Mouse (Mus musculus) gonadal fat pad, adult 2 months (tissue): Measurements from ENCODE around the gene Mrps16. TPM values are rescaled to one million over a fixed set of nuclear protein-coding genes. Genes with fewer than 3 reads are reported as not detected.

Experiments used
- DNase-seq: peaks from one replicate; pipeline ENCODE4 v3.0.0-alpha.2; 2012; ENCODE audit warnings: low read depth
- polyA plus RNA-seq: library from polyadenylated mRNA; depleted of rRNA; stranded (reverse); fragments of >200 nt; gene quantifications from 2 replicates; pipeline ENCODE4 v1.2.3, GENCODE M21; 2012; rRNA removed

The Mrps16 gene
- 42.5 and 48.5 TPM in 2 replicates for polyA plus RNA-seq

GRCm38 (mm10) chr14:20393205-20393913 is at the start of gene Mrps16:
Gene Mrps16 (minus strand): TSS chr14:20393634.
- peak; percentile 44 for DNase-seq

DNA sequence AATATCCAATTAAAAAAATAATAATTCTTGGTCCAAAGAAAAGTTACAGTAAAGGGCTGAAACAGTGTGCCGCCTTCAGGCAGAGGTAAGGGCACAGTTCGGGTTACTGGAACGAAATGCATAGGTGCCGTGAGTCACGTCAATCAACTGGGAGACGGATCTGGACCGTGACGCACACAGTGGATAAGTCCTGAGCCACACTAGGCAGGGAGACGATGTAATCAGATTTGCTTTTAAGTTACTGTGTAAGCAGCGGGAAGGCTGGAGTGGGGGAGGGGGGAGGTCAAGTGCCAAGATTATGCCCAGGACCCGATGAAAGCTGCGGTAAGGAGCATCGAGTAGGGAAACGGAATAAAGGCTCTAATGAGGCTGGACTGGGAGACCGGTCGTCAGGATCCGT is 48.8 kb upstream of the Mrps16 start:
- no peak for DNase-seq

GRCm38 (mm10) chr14:20436976-20437375 is 43.5 kb upstream of the Mrps16 start:
- DNase-seq: no peak

- DNase-seq: no peak
Observed at GRCm38 (mm10) chr14:20432420-20432819, 39.0 kb upstream of the Mrps16 start.

DNA sequence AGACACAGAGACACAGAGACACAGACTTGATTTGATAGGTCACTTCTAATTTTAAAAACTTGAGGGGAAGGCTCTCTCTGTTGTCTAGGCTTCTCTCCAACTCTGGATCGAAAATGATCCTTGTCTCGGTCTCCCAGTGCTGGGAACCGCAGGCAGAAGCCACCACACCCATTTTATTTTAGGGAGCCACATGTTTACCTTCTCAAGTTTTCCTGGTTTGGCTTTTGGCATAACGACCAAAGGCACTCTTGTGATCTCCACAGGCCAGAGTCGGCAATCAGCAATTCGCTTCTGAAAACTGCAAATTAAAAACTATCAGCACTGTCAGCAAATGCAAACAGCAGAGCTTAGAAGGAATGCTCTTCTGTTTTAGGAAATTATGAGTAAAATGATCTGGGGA is 38.3 kb upstream of the Mrps16 start:
- no peak for DNase-seq

- DNase-seq: no peak
Observed at GRCm38 (mm10) chr14:20429833-20430232, 36.4 kb upstream of the Mrps16 start.

DNA sequence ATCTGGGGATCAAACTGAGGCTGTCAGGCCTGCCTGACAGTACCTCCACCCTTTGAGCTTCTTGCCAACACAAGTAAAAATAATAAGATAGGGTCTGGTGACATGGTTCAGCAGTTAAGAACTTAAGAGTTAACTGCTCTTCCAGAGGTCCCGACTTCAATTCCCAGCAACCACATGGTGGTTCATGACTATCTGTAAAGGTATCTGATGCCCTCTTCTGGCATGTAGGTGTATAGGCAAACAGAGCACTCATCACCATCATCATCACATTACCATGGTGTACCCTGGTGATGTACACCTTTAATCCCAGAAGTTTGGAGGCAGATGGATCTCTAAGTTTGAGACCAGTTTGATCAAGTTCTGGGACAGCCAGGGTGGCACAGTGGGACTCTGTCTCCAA is 35.2 kb upstream of the Mrps16 start:
- no peak for DNase-seq

- no peak for DNase-seq
Observed at GRCm38 (mm10) chr14:20423046-20423445, 29.6 kb upstream of the Mrps16 start.

GRCm38 (mm10) chr14:20422257-20422656 is 28.8 kb upstream of the Mrps16 start:
- no peak for DNase-seq

DNA sequence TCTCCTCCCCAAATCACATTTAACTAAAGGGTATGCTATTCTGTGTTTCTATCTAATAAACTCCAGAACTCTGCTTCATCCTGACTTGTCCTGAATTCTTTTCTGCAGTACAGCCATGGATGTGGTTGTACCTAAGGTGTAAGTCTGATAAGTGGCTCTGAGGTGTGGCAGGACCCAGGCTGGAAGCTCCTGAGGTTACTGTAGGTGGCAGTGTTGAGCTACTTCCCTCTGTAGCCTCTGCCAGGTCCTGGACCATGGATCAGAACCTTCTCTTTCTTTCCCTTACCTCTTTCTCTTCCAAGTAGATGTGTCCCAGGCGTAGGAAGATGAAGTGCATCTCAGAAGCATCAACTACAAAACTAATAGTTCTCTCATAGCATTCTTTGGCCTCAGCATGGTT is 6.6 kb upstream of the Mrps16 start:
- DNase-seq: no peak

- DNase-seq: no peak
Observed at GRCm38 (mm10) chr14:20398864-20399263, 5.4 kb upstream of the Mrps16 start.

GRCm38 (mm10) chr14:20397220-20397619 is 3.8 kb upstream of the Mrps16 start:
- no peak for DNase-seq

DNA sequence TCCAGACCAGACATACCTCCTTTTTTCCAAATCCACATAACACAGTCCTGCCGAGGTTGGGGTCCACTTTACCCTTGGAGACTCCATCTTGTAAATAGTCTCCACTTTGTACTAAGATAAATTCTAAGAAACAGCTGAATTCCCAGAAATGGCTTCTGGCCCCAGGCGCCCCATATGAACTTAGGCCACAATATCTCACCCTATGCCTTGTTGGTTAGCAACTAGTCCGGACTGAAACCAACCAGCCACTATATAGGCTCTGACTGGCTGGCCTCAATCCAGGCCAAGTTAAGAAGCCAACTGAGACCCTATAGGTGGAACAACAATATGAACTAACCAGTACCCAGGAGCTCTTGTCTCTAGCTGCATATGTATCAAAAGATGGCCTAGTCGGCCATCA is 1.1 kb downstream of the Mrps16 start:
- no peak for DNase-seq

- DNase-seq: no peak
Observed at GRCm38 (mm10) chr14:20389446-20390079, 3.9 kb downstream of the Mrps16 start.

- no peak for DNase-seq
Observed at GRCm38 (mm10) chr14:20388441-20389129, 4.8 kb downstream of the Mrps16 start, which contains the start of gene Dnajc9. Gene Dnajc9 (minus strand): TSS chr14:20388910.

GRCm38 (mm10) chr14:20379753-20380430 is 13.5 kb downstream of the Mrps16 start:
- DNase-seq: no peak

DNA sequence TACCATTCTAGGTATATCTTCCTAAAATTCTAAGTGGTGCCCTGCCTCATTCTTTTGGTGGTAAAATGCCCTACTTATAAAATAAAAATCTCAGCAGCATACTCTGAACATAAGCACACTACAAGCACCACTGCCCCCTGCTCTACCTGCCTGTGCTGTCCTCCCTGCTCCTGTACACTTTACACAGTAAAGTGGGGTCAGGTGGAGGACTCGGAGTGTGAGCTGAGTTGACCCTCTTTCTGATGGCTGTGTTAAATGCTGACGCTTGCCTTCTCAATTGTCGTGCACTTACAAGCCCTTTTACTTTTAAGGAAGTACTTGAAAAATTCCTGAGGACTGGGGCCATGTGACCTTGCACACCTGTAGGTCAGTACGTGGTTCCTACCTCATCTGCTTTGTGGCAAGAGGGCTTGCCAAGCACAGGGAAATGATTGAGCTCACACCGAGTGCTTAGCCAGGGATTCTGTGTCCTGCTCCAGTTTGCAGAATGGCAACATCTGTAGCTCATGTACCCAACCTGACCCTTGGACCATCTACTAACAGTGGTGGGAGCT is 14.3 kb downstream of the Mrps16 start:
- DNase-seq: no peak

DNA sequence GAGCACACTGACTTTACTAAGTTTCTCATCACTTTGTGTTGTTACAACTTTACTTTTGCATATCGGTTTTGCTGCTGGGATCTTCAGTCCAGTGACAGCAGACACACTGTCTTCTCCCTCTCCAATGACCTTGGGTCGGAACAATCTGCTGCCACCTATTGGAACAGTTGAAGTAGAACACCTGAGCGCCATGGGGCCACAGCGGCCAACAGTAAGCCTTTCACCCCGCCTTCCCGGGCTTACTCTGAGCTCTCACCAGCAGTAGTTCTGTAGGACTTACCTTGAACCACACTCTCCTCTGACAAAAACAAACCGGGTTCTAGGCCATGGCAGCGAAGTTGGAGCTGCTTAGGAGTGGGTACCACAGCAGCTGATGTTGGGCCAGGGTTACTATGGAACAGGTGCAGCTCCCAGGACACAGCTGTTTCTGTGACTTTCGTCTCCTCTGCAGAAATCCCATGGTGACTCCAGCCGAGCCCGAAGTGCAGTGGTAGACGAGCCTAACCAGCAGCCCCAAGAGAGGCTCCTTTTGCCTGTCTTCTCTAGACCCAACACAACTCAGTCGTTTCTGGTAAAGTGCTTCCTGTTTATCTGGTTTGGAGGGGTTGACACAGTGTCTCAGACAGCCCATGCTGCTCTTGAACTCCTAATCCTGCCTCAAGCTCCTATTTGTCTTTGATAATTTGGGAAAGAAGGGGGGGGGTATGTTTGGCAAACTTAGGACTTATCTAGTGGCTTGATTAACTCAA is 14.9 kb downstream of the Mrps16 start:
- DNase-seq: no peak

DNA sequence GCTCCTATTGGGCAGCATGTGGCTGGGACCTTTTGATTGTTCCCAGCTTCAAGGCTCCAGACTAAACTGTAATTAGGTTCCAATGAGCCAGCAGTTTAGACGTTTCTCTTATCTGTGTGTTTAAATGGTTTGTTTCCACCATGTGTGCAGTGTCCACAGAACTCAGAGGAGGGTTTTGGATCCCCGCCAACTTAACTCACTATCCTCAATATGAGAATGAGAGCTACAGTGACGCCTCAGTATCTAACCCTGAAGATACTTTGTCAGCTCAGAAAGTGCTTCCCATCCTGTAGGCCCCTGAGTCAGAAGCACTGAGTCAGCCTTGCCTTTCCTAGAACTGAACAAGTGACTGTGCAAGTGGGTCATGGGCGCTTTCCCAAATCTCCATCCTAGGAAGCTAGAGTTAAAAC is 16.3 kb downstream of the Mrps16 start:
- no peak for DNase-seq

DNA sequence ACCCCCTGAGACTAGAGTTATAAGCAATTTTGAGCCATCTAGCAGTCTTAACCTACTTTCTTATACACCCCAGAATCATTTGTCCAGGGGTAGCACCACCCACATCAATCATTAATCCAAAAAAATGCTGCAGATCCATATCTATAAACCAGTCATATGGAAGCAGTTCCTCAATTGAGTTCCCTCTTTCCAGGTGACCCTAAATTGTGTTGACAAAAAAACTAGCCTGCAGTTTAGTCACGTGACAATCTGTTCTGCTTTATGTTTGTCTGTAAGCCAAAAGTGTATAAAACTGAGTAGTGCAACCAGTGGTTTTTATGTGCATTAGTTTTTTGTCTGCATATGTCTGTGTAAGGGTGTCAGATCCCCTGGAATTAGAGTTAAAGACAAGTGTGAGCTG is 21.6 kb downstream of the Mrps16 start:
- no peak for DNase-seq

GRCm38 (mm10) chr14:20370798-20371197 is 22.6 kb downstream of the Mrps16 start:
- no peak for DNase-seq
